Mouse (Mus musculus) heart, adult 2 months (tissue): ENCODE measurements around the gene Specc1.

ENCODE experiments used
- CTCF ChIP-seq: fragments of 200-600 bp; IDR thresholded peaks from 2 replicates; pipeline ENCODE4 v1.8.1; 2022; ENCODE audit warnings: antibody characterized with exemption, mild to moderate bottlenecking, moderate library complexity
- EP300 ChIP-seq: fragments of 200-500 bp; IDR thresholded peaks from 2 replicates; pipeline ENCODE4 v1.6.1; 2011; ENCODE audit warnings: low read depth, low read length, control low read depth; ENCODE audit not compliant: insufficient read depth
- POLR2A ChIP-seq: fragments of 200-500 bp; IDR thresholded peaks from 2 replicates; pipeline ENCODE4 v1.6.1; 2011; ENCODE audit warnings: mild to moderate bottlenecking, low read depth, low read length, control low read depth; ENCODE audit not compliant: insufficient read depth

DNA sequence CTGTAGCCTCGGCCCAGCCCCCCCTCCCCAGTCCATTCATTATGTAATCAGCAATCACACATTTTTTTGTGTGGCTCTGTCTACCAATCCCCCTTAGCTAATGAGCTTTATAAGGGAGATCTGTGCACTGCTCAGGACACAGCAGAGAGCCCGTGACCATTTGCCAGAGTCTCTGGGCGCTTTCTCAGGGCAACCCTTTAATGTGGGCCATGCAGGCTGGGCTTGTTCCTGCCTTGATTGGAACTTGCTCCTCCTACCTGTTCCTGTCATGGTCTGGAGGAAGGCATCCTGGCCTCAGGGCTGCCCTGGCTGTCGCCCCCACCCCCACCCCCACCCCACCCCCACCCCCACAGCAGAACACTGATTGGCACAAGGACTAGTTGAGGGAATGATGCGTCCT is 302.7 kb downstream of the Specc1 start:
- TF ChIP-seq CTCF = no peak
- no peak for TF ChIP-seq POLR2A
- TF ChIP-seq EP300 = no peak
